Mouse (Mus musculus) testis, adult 2 months (tissue): ENCODE results near the gene Cib4.

Source experiments
- CTCF ChIP-seq: fragments of 200-500 bp; IDR thresholded peaks from 2 replicates; pipeline ENCODE4 v1.5.1; 2012; ENCODE audit warnings: low read depth, mild to moderate bottlenecking, inconsistent platforms, low read length, moderate library complexity; ENCODE audit not compliant: control insufficient read depth, insufficient read depth, insufficient replicate concordance
- POLR2A ChIP-seq: fragments of 200-500 bp; IDR thresholded peaks from 2 replicates; pipeline ENCODE4 v1.6.1; 2012; ENCODE audit warnings: low read depth, mild to moderate bottlenecking, inconsistent platforms, low read length, moderate library complexity; ENCODE audit not compliant: control insufficient read depth

- TF ChIP-seq CTCF = no peak
- no peak for TF ChIP-seq POLR2A
Observed at GRCm38 (mm10) chr5:30460155-30460554, 85.5 kb downstream of the Cib4 start.
